Mouse (Mus musculus): Measurements from ENCODE around the gene Zfp217.

- no peak for TF ChIP-seq CTCF (conservative IDR thresholded peaks at IDR 0.05; ENCODE audit: low read length)
- no peak for TF ChIP-seq NANOG (IDR thresholded peaks at IDR 0.05; ENCODE audit: borderline replicate concordance, low read length)
Measured at GRCm38 (mm10) chr2:170152856-170153255, 5.0 kb upstream of the Zfp217 start.
